Mouse (Mus musculus): ENCODE results near the gene Zfp617. TPM values are rescaled to one million over a fixed set of nuclear protein-coding genes. Genes with fewer than 3 reads are reported as not detected.

Zfp617 gene
- polyA plus RNA-seq (2014; fragmentation: Illumina TruSeq; extraction: RNeasy Lipid Tissue Mini Kit (QIAGEN cat#74804); ENCODE audit: insufficient read depth, low read depth, low replicate concordance), result 12.6 TPM

GRCm38 (mm10) chr8:71908309-71909261 lies at the start of gene Zfp617, which contains the start of gene Zfp882:
Zfp617 (plus strand) TSS chr8:71908635.
Zfp882 (plus strand) TSS chr8:71908608.

GRCm38 (mm10) chr8:71881618-71882274 lies 26.7 kb upstream of the Zfp617 start, which contains the start of gene Zfp709:
Zfp709 (plus strand) TSS chr8:71882019.

GRCm38 (mm10) chr8:71950482-71951221 lies 42.2 kb downstream of the Zfp617 start, which contains the start of gene Zfp961:
Zfp961 (plus strand) TSS chr8:71951038.

Other genes starting within 250 kb of the Zfp617 start
- gene Unc13a, start 236.9 kb upstream of the Zfp617 start, polyA plus RNA-seq (2014; fragmentation: Illumina TruSeq; extraction: RNeasy Lipid Tissue Mini Kit (QIAGEN cat#74804); ENCODE audit: insufficient read depth, low read depth, low replicate concordance), result 0.04 TPM
- gene Jak3, start 232.3 kb upstream of the Zfp617 start, polyA plus RNA-seq (2014; fragmentation: Illumina TruSeq; extraction: RNeasy Lipid Tissue Mini Kit (QIAGEN cat#74804); ENCODE audit: insufficient read depth, low read depth, low replicate concordance), result 8.6 TPM
- gene Insl3, start 219.4 kb upstream of the Zfp617 start, polyA plus RNA-seq (2014; fragmentation: Illumina TruSeq; extraction: RNeasy Lipid Tissue Mini Kit (QIAGEN cat#74804); ENCODE audit: insufficient read depth, low read depth, low replicate concordance), result 5.2 TPM
- 7.3 TPM for gene B3gnt3, start 206.8 kb upstream of the Zfp617 start, polyA plus RNA-seq (2014; fragmentation: Illumina TruSeq; extraction: RNeasy Lipid Tissue Mini Kit (QIAGEN cat#74804); ENCODE audit: insufficient read depth, low read depth, low replicate concordance)
- 3.7 TPM for gene Fcho1, start 182.9 kb upstream of the Zfp617 start, polyA plus RNA-seq (2014; fragmentation: Illumina TruSeq; extraction: RNeasy Lipid Tissue Mini Kit (QIAGEN cat#74804); ENCODE audit: insufficient read depth, low read depth, low replicate concordance)
- 2.6 TPM for gene Zfp709, start 26.6 kb upstream of the Zfp617 start, polyA plus RNA-seq (2014; fragmentation: Illumina TruSeq; extraction: RNeasy Lipid Tissue Mini Kit (QIAGEN cat#74804); ENCODE audit: insufficient read depth, low read depth, low replicate concordance)
- gene Zfp882, start within 50 bp of the Zfp617 start, polyA plus RNA-seq (2014; fragmentation: Illumina TruSeq; extraction: RNeasy Lipid Tissue Mini Kit (QIAGEN cat#74804); ENCODE audit: insufficient read depth, low read depth, low replicate concordance), result 1.8 TPM
- gene Zfp961, start 42.4 kb downstream of the Zfp617 start, polyA plus RNA-seq (2014; fragmentation: Illumina TruSeq; extraction: RNeasy Lipid Tissue Mini Kit (QIAGEN cat#74804); ENCODE audit: insufficient read depth, low read depth, low replicate concordance), result 8.9 TPM
- gene Cyp4f18, start 101.0 kb downstream of the Zfp617 start, polyA plus RNA-seq (2014; fragmentation: Illumina TruSeq; extraction: RNeasy Lipid Tissue Mini Kit (QIAGEN cat#74804); ENCODE audit: insufficient read depth, low read depth, low replicate concordance), result 12.6 TPM
- not detected for gene Olfr372, start 132.6 kb downstream of the Zfp617 start, polyA plus RNA-seq (2014; fragmentation: Illumina TruSeq; extraction: RNeasy Lipid Tissue Mini Kit (QIAGEN cat#74804); ENCODE audit: insufficient read depth, low read depth, low replicate concordance)
- gene Olfr373, start 174.5 kb downstream of the Zfp617 start, polyA plus RNA-seq (2014; fragmentation: Illumina TruSeq; extraction: RNeasy Lipid Tissue Mini Kit (QIAGEN cat#74804); ENCODE audit: insufficient read depth, low read depth, low replicate concordance), result not detected
- gene Olfr374, start 198.4 kb downstream of the Zfp617 start, polyA plus RNA-seq (2014; fragmentation: Illumina TruSeq; extraction: RNeasy Lipid Tissue Mini Kit (QIAGEN cat#74804); ENCODE audit: insufficient read depth, low read depth, low replicate concordance), result not detected
- 317 TPM for gene Tpm4, start 226.3 kb downstream of the Zfp617 start, polyA plus RNA-seq (2014; fragmentation: Illumina TruSeq; extraction: RNeasy Lipid Tissue Mini Kit (QIAGEN cat#74804); ENCODE audit: insufficient read depth, low read depth, low replicate concordance)